Mouse (Mus musculus) myocyte (in vitro differentiated cells): ENCODE data around the gene Flad1.

ENCODE experiments used
- CEBPB ChIP-seq: IDR thresholded peaks from 2 replicates; pipeline ENCODE4 v1.6.1; 2011; ENCODE audit warnings: mild to moderate bottlenecking, moderate library complexity; ENCODE audit not compliant: poor library complexity, insufficient read depth, severe bottlenecking
- E2F4 ChIP-seq: IDR thresholded peaks from one replicate; pipeline ENCODE4 v1.6.1; 2011; ENCODE audit warnings: mild to moderate bottlenecking, control low read depth, moderate library complexity; ENCODE audit not compliant: insufficient read depth
- MAX ChIP-seq: IDR thresholded peaks from one replicate; pipeline ENCODE4 v1.6.1; 2011; ENCODE audit warnings: low read depth, mild to moderate bottlenecking, control low read depth
- MYOD1 ChIP-seq, 3 experiments: IDR thresholded peaks; one replicate each; pipeline ENCODE4 v1.6.1; 2011; ENCODE audit warnings: control low read depth in 2 of 3, low read depth in 2 of 3, mild to moderate bottlenecking in 2 of 3, moderate library complexity in 1 of 3; ENCODE audit not compliant: insufficient read length in 2 of 3, control insufficient read depth in 1 of 3
- MYOG ChIP-seq, 3 experiments: IDR thresholded peaks; one replicate each; pipeline ENCODE4 v1.6.1; 2011; ENCODE audit warnings: control low read depth in 2 of 3, low read depth in 2 of 3, mild to moderate bottlenecking in 2 of 3; ENCODE audit not compliant: insufficient read length in 2 of 3, control insufficient read depth in 1 of 3, insufficient read depth in 1 of 3
- POLR2A ChIP-seq: IDR thresholded peaks from one replicate; pipeline ENCODE4 v1.6.1; 2011; ENCODE audit warnings: low read depth, mild to moderate bottlenecking, control low read depth, moderate library complexity; ENCODE audit not compliant: insufficient read length
- POLR2AphosphoS2 ChIP-seq: IDR thresholded peaks from one replicate; pipeline ENCODE4 v1.6.1; 2011; ENCODE audit warnings: low read depth, control low read depth; ENCODE audit not compliant: insufficient read length
- SRF ChIP-seq: IDR thresholded peaks from one replicate; pipeline ENCODE4 v1.6.1; 2011; ENCODE audit warnings: low read depth; ENCODE audit not compliant: control insufficient read depth, insufficient read length
- TCF12 ChIP-seq: IDR thresholded peaks from one replicate; pipeline ENCODE4 v1.6.1; 2011; ENCODE audit warnings: mild to moderate bottlenecking, control low read depth; ENCODE audit not compliant: poor library complexity, insufficient read depth, severe bottlenecking

DNA sequence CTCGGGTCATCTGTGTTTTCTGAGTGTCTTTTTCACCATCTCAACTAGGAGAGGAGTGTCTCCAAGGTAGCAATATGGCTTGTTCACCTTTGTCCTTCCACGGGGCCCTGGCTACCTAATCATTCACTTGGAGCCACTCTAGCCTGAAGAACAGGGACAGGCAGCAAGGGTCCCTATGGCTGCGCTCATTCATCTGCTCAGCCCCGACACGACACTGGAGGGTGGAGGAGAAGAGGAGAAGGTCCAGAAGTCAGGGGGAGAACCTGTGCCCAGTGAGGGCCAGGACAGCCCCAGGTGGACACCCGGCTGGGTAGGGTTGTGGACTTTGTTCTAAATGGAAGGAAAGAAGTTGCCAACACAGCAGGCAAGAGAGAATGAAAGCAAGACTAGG, 56.2 kb downstream of the Flad1 start:
- TF ChIP-seq POLR2AphosphoS2 (no peak), POLR2A (no peak), TCF12 (no peak), MAX (no peak), CEBPB (no peak), MYOD1 (IDR thresholded peaks at IDR 0.05; ENCODE audit: control insufficient read depth in 1 of 3, insufficient read length in 2 of 3, low read depth in 2 of 3) (no peak), SRF (no peak), E2F4 (no peak), MYOG (IDR thresholded peaks at IDR 0.05; ENCODE audit: control insufficient read depth in 1 of 3, insufficient read depth in 1 of 3, insufficient read length in 2 of 3, low read depth in 2 of 3) (no peak)
